Mouse (Mus musculus) granulocyte monocyte progenitor cell, adult 5-6 weeks (primary cell): Measurements from ENCODE around the gene Wbp11. TPM values are rescaled to one million over a fixed set of nuclear protein-coding genes. Genes with fewer than 3 reads are reported as not detected.

ENCODE experiments used
- ATAC-seq: replicated peaks from 2 replicates; pipeline ENCODE4 v1.8.0; 2016; ENCODE audit warnings: mild to moderate bottlenecking, moderate TSS enrichment, inconsistent platforms; ENCODE audit not compliant: poor library complexity, severe bottlenecking
- total RNA-seq, 2 experiments: library from RNA; stranded (forward) in 1 of 2; stranded (reverse) in 1 of 2; fragments of 200-712, 200-1000 nt in 1 of 2; fragments of >200 nt in 1 of 2; fragmentation: Nextera tagmentation in 1 of 2; gene quantifications; 2 replicates each; pipeline ENCODE4 v1.2.3; 2014 to 2017

The Wbp11 gene
- total RNA-seq (2014; fragmentation: Nextera tagmentation) (139 and 168 TPM in 2 replicates), total RNA-seq (2017) (53.9 and 58.5 TPM in 2 replicates)

DNA sequence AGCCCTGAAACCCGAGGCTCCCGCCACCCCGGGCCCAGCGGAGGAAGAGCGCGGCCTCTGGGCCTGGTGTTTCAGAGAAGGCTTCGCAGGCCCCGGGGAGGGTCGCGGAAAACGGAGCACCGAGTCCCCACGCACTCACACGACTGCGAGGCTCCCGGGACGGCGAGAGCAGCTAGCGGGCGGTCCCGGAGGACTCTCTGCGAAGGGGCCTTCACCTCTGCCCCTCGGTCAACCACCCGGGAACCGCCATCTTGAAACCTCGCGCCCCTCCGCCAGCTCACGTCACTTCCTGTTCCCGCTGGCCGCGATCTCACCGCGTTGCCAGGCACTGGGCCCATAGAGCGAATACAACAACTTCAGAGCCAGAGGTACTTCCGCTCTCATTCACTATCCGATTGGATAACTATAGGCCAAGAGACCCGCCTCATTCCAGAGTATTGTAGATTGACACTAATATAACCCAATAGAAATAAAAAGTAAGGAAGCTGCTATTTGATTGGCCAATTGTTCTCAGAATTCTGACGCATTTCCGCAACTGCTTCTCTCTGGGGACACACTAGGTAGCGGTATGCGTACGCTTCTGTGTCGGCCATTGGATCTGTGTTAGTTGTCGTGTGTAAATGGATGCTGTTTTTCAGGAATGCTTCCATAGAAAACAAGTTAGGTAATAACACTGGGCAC lies at the start of gene Wbp11:
Wbp11 (minus strand) TSS at position 353 of the 681 bp plus-strand sequence.
- ATAC-seq: peak; percentile 91

DNA sequence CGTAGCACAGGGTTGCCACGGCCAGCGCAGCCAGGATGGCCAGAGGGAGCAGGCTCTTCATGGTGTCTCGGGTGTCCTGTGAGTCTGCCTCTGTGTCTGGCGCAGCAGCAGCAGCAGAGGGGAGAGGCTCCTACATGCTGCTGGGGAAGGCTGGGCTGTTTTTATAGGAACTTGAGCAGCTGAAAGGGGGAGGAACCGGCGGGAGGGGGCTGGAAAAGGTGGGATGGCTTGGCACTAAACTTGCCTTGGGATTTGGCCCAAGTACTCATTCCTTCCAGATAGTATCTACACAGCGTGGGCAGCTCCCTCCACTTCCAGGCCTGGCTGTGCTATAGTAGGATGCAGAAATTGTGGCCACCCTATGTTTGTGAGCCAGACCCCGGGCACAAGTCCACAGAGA lies 47.6 kb upstream of the Wbp11 start, which contains the start of gene Mgp:
Mgp (minus strand) TSS at position 154 of the 400 bp plus-strand sequence.
- ATAC-seq: no peak

DNA sequence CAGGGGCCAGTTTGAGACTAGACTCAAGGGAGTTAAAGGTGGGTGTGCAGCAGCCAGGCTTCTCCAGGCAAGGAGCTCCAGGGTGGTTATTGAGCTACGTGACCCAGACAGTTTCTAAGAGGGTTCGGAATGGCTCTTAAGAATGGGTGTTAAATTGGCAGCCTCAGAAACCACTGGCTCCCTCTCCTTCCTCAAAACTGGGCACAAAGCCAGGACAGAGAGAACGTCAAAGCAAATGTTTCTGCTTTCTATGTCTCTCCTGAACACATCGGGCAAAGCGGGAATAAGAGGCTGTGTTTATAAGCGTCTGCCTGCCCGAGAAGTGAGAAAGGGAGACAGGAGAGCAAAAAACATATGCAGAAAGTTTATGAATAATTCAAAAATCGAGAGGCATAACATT lies 46.6 kb upstream of the Wbp11 start:
- ATAC-seq: peak; percentile 44

DNA sequence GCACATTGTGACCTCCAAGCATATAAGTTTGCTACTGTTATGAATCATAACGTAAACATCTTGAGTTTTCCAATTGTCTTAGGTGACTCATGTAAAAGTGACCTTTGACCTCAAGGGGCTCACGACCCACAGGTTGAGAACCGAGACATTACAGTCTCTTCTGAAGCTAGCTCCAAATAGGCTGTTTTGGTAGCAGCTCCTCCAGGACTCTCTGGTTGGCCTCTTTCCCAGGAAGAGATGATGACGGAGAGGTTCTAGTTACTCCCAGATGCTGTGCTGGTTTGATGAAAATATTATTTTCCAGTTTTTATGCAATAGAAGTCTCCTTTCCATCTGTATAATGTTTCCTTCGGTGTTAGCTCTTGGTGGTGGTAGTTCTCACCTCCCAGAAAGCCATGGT lies 40.9 kb upstream of the Wbp11 start:
- no peak for ATAC-seq

DNA sequence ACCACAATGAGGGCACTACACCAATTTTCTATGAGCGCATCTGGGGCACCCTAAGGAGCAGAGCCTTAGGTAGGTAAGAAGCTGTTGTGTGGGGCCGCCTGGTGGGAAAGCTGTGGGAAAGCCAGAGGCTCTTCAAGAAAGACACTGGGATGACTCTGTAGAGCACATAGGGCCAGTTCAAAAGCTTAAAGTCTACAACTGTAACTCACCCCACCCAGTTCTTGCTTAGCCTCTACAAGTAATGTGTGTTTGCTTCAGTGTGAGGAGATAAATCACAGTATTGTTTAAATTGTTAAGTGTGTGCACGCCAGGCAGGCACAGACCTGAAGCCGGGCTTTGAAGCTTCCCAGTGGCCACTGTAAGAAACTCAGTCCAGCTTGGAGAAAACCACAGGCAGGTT lies 38.1 kb upstream of the Wbp11 start:
- no peak for ATAC-seq

DNA sequence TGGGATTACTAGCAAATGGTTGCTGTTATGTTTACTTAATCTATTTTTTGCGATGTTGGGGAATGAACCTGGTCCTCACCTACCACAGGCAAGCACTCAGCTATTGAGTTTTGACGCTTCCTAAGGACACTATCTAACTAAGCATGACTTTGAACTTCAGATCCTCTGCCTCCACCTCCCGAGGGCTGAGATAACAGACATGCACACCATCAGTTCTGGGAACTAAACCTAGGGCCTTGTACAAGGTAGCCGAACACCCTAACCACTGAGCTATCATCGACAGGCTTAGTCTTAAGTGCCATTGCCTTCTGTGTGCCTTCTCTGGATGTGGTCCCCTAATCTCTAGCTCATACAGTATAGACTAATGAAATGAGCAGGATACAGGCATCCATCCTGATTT lies 37.3 kb upstream of the Wbp11 start:
- no peak for ATAC-seq

DNA sequence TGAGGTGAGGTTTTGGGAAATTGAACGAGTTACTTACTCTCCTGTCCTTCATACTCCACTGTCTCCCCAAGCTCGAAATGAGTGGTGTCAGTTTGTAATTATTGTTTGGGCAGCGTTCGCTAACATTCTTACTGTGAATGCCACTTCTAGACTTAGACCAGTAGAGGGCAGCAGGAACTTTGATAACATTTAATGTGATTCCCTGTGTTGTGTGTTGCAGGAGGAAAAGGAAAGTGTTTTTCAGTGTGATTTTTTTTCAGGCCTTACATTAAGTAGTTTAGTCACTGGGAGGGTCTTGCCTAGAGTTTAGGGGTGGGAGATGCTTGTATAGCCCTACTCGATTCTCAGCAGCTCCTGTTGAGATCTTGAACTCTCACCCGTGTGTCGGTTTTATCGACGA lies 33.0 kb upstream of the Wbp11 start:
- peak; percentile 68 for ATAC-seq

DNA sequence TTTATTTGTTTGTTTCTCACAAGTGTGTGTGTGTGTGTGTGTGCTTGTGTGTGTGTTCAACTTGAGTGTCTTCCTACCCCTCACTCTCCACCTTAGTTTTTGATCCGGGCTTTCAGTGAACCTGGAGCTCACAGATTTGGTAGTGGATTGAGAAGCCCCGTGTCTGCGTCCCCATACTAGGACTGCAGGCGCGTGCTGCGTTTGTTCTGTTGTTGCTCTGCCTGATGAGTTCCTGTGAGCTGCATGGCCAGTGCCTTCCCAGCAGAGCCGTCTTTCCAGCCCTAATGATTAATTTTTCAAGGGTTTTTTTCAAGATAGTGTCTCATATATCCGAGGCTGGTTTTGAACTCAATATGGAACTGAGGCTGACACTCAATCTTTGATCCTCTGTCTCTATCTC lies 30.4 kb upstream of the Wbp11 start:
- no peak for ATAC-seq

DNA sequence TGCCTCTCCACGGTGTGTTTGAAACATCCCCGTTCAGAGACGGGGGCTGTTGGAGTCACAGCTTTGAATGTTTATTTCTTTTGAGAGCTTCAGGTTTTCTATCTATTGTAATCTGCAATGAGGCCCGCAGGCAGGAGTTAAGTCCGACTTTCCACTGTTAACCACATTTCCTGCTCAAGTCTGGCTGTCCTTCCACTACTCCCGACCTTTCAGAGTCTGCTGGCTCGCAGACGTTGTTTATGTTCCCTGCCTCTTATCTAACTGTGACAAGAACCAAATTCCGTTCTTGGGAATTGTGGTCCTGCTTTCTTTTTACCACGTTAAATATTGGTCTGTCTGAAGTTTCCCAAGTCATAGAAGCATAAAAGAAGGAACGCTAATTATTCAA lies 29.8 kb upstream of the Wbp11 start:
- no peak for ATAC-seq

DNA sequence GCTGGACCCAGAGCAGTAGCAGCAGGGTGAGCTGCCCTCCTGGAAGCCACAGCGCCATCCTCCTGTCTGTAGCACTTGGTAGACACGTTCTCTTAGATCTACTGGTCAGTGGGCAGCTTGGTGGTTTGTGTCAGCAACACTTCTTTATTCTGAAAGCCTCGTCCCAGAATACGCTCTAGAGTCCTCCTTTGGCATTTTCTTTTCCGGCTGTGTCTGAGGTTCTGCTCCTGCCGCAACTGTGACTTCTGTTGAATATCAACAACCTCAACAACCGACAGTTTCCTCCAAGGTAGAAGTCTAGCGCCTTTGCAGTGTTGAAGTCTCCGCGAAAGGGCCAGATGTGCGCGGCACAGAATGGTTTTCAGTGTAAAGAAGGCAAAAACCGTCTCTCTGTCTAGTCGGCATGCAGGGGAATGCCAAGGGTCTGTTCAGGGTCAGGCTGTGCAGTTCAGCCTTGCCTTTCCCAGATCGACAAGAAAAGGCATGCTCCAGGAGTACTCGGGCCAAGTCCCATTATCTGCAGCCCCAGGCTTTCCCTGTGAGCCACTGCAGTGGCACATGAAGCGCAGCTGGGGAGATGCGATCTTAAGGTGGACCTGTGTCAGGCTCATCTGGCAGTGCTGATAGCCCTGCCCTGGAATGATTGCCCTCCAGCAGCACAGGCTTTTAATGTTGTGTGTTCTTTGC lies 29.3 kb upstream of the Wbp11 start, which contains the start of gene Art4:
Art4 (minus strand) TSS at position 548 of the 687 bp plus-strand sequence.
- peak; percentile 23 for ATAC-seq

DNA sequence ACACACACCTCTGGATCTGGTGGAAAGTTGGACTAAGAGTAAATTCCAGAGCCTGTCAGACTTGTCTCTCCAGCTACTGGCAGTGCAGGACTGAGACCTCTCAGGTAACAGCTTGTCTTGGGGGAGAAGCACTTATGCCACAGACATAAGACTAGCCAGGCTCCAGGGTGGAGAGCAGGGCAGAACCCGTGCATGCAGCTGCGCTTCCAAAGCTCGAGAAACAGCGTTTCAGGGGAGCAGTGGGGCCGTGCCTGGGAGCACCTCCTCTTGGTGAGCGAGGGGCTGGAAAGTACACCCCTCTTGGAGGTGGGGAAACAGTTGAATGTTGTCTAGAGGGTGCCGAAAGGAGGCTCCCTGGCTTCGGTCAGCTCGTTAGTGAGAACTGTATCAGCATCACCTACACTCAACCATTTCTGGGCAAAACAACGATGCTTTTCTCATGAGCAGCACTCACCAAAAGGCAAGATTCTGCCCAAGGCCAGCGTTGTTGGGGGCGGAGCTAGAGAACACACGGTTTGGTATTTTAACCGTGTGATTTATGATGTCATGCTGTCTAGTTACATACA lies 28.1 kb upstream of the Wbp11 start:
- no peak for ATAC-seq

DNA sequence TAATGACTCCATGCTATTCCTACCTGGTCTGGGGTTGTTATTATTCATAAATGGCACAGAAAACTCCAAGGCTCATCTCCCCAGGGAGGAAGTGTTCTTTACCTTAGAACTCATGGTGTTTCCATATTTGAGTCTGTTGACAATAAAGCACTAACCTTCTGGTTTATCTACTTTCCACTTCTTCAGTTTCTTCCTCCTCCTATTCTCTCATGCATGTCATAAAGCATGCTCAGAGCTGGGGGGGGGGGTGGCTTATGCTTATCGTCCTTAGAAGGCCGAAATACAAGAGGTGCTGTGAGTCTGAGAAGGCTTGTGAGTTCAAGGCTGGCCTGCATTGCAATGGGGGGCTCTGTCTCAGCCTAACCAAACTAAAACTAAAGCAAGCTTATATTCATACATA lies 27.1 kb upstream of the Wbp11 start:
- ATAC-seq: no peak

DNA sequence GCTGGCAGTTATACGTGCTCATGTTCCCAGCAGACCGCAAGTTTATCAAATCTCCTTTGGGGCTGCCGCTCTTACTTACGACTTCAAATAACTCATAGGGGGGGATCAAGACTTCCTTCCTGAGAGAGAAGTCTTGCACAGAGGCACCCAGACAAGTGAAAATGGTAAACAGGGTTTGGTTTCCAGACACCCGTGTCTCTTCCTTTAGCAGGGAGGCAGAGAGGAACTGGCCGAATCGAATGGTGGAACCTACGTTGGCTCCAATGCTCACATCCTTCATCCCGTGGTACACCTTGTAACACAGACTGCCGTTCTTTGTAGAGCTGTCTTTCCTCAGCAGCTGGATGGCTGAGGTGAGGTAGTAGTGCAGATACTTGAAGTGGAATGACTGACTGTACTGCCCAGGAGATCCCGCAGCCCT lies 26.3 kb upstream of the Wbp11 start:
- ATAC-seq: 0 out of 2 replicates have a peak, but pooled peaks have one; percentile 5

DNA sequence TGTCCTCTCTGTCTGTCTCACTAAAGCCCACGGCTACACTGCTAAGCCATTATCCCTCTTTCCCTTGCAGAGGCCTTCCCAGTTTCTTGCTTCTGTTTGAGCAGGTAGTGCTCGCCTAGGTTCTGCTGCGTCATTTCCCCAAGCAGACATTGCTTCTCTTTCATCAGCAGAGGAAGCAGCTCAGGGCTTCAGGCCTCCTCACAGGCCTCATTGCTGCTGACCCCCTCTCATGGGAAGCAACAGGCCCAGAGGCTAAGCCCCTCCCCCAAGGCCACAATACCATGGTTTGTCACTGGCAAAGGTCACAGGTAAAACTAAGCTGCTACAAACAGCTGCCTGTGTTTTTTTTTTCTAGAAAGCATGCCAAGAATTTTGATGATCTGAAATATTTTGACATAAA lies 24.7 kb upstream of the Wbp11 start:
- peak; percentile 42 for ATAC-seq

DNA sequence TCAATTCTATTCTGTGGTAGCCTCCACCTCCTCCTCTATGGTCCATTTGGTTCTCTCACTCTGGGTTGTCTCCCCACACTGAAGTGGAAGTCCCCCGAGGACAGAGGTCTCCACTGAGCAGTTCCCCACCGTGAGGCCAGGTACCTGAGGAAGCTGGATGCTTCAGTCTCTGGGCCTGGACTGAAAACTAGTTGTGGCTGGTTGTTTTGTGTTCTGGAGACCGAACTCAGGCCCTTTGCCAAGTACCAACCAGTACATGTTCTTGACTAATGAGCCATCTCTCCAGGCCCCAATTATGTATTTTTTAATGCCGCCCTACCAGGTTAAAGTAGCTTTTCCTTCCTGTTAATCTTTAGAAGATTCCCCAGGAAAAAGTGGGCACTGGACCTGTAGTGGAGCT lies 24.3 kb upstream of the Wbp11 start:
- no peak for ATAC-seq

DNA sequence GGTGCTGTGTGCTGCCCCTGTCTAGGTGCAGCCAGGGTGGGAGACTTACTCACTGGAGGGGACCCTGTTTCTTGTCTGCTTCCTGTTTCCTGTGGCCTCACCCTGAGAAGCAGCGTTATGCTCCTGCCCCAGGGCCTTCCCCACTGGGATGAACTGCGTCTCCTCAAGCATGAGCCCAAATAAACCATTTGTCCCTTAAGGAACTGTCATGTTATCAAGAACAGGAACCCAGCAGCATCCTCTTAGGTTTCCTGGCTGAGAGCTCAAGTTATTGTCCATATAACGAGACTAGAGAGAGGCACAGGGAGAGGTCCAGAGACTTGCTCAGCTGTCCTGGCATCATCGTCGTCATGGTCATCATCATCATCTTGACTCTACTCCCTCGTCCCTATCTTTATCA lies 22.2 kb upstream of the Wbp11 start:
- peak; percentile 25 for ATAC-seq

DNA sequence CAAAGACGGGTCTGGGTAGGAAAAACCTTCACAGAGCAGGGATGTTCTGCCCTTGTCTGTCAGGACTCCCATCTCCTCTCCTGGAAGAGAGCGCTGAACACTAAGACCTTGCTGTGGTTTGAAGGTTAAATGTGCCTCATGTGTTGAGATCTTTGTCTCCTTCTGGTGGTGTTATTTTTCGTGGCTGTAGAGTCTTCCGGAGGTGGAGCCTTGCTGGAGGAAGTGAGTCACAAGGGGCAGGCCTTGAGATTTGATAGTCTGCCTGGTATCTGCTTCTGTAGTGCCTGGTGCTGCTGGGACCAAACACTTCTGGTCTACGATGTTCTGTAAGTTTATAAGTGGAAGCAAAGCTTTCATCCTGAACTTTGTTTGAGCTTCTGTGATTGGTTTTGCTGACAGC lies 20.9 kb upstream of the Wbp11 start:
- ATAC-seq: peak; percentile 31; the same call in 1 of the 2 replicates

DNA sequence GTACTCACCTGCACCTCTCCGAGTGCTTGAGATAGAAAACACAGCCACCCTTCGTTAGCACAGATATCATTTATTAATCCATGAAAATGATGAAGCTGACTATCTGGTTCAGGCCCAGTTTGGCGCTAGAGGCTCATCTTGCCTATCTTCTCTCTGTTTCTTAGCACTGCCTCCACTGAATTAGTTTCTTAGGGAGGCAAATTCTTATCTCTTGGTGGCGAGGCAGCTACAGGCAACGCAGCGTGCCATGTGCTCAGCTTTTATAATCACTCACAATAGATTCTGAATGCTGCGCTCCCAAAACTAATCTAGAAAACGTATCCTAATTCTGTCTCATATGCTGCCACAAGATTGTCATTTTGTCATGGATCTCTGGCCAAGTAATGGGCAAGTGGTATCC lies 20.4 kb upstream of the Wbp11 start:
- ATAC-seq: no peak

DNA sequence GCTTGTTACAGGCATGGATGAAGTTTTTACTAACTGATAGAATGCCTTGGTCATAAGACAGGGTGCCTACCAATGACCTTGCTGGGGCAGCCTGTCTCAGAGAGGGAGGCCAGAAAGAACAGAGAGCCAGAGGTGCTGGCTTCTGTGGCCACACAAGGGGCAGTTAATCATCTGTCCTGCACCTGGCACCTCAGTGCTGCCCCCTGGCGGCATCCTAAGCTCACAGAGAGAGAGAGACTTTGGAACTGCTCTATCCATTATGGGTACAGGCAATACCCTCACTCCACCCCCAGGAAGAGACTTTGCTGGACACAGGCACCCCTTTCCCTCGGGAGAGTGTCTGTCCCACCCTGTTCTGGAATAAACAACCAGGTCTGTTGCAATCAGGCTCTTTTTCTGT lies 19.8 kb upstream of the Wbp11 start:
- peak; percentile 81 for ATAC-seq

DNA sequence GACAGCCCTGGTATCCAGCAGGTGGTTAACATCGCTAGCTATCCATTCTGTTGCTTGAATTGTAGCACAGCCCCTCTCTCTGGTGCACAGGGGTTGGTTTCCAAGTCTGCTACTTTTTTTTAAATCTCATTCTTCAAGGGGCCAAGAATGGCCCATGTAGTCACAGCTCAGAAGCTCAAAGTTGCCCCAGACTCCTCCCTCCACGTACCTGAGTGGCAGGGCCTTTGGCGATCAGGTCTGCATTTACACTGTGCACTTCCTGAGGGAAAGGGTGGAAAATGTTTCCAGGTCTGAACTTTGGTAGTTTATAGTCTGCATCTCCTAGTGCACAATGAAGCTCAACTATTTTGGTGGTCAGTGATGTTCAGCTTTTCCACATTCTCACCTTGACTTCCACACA lies 19.2 kb upstream of the Wbp11 start:
- ATAC-seq: no peak

DNA sequence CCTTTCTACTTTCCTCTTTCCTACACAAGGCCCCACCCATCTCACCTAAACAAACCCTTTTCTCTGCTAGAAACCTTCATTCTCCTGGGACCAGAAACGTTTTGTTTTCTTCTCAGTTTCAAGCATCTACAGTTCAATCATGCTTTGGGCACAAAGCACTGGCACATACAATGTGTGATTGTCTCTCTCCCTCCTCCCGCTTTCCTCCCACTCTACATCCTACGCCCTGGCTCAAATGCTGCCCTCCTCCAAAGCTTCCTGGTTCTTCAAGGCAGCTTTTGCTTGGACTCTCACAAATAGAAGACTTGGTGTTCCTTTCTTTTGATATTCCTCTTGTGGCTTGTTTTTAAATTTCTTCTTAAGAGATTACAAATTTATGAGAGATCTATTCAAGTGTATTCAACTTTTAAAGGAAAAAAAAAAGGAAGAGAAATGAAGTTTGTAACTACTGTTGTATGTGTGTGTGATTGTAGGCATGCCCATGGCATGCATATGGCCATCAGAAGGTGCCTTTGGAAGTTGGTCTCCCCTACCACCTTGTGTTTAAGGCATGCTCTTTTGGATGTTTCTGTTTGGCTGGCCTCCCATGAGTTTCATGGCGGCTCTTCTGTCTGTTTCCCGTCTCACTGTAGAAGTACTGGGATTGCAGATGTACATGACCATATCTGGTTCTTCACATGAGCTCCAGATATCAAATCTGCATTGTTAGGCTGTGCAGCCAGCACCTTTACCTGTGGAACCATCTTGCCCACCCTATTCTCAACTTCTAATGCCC lies 17.9 kb upstream of the Wbp11 start:
- no peak for ATAC-seq
